Mouse (Mus musculus) embryo, embryonic 11.5 days (tissue): ENCODE data around the gene Mtus2.
A peak's percentile ranks its signal among the peaks of the same experiment; 100 is the strongest.
"Not testable (repeated sequence)": the region's sequence is repeated elsewhere in the genome, so short reads cannot be mapped to it uniquely, and the experiment has no call there.

Experiments used
- DNase-seq: peaks from one replicate; pipeline ENCODE4 v3.0.0-alpha.2; 2012; ENCODE audit warnings: low read depth, low spot score

Gene Mtus2

GRCm38 (mm10) chr5:147956821-147957564, at the start of gene Mtus2:
TSS of gene Mtus2 (plus strand) at chr5:147957320.
- peak; percentile 74 for DNase-seq

GRCm38 (mm10) chr5:147907851-147908250, 49.3 kb upstream of the Mtus2 start:
- no peak for DNase-seq

- no peak for DNase-seq
These were observed 46.2 kb upstream of the Mtus2 start for GRCm38 (mm10) chr5:147910807-147911509.

- no peak for DNase-seq
These were observed 45.4 kb upstream of the Mtus2 start for GRCm38 (mm10) chr5:147911744-147912143.

- no peak for DNase-seq
These were observed 43.8 kb upstream of the Mtus2 start for GRCm38 (mm10) chr5:147913241-147913842.

GRCm38 (mm10) chr5:147915038-147915566, 42.0 kb upstream of the Mtus2 start:
- no peak for DNase-seq

GRCm38 (mm10) chr5:147916171-147916570, 40.9 kb upstream of the Mtus2 start:
- no peak for DNase-seq

GRCm38 (mm10) chr5:147918044-147918846, 38.9 kb upstream of the Mtus2 start:
- no peak for DNase-seq

- DNase-seq = no peak
These were observed 32.5 kb upstream of the Mtus2 start for GRCm38 (mm10) chr5:147924621-147925020.

- peak; percentile 14 for DNase-seq
These were observed 31.1 kb upstream of the Mtus2 start for GRCm38 (mm10) chr5:147925935-147926604.

GRCm38 (mm10) chr5:147928668-147929497, 28.2 kb upstream of the Mtus2 start:
- no peak for DNase-seq

GRCm38 (mm10) chr5:147935096-147935495, 22.0 kb upstream of the Mtus2 start:
- DNase-seq = no peak

- no peak for DNase-seq
These were observed 17.9 kb upstream of the Mtus2 start for GRCm38 (mm10) chr5:147939226-147939625.

GRCm38 (mm10) chr5:147945000-147945666, 12.0 kb upstream of the Mtus2 start:
- DNase-seq = no peak

- DNase-seq = no peak
These were observed 7.2 kb upstream of the Mtus2 start for GRCm38 (mm10) chr5:147949881-147950280.

- no peak for DNase-seq
These were observed 5.4 kb upstream of the Mtus2 start for GRCm38 (mm10) chr5:147951751-147952150.

- DNase-seq = not testable (repeated sequence)
These were observed 3.9 kb upstream of the Mtus2 start for GRCm38 (mm10) chr5:147953181-147953580.

- DNase-seq = no peak
These were observed 1.4 kb upstream of the Mtus2 start for GRCm38 (mm10) chr5:147955671-147956070.

GRCm38 (mm10) chr5:147956421-147956820, 699 bp upstream of the Mtus2 start:
- no peak for DNase-seq
